Mouse (Mus musculus) bone marrow, adult 2 months (tissue): ENCODE data around the gene Dna2.

Experiments used
- CTCF ChIP-seq: fragments of 200-500 bp; IDR thresholded peaks from 2 replicates; pipeline ENCODE4 v1.5.1; 2011; ENCODE audit warnings: low read length, control low read depth; ENCODE audit not compliant: control insufficient read depth, insufficient read depth
- POLR2A ChIP-seq: fragments of 200-500 bp; IDR thresholded peaks from 2 replicates; pipeline ENCODE4 v1.6.1; 2011; ENCODE audit warnings: low read depth, mild to moderate bottlenecking, control low read depth, low read length, borderline replicate concordance; ENCODE audit not compliant: control insufficient read depth

- no peak for TF ChIP-seq CTCF
- TF ChIP-seq POLR2A: no peak
Observed at GRCm38 (mm10) chr10:62948551-62948950, 1.7 kb downstream of the Dna2 start.
